Mouse (Mus musculus) brown adipose tissue, adult 24 weeks (tissue): Measurements from ENCODE around the gene Ly75. TPM values are rescaled to one million over a fixed set of nuclear protein-coding genes. Genes with fewer than 3 reads are reported as not detected.

ENCODE experiments used
- H3K27ac ChIP-seq: fragments of 200-500 bp; replicated peaks from 2 replicates; pipeline ENCODE4 v1.5.1; 2012; ENCODE audit warnings: low read depth, mild to moderate bottlenecking, low read length
- H3K4me1 ChIP-seq: fragments of 200-500 bp; 2 replicates; pipeline ENCODE4 v1.6.1; 2012; ENCODE audit warnings: low read length, mixed read lengths; ENCODE audit not compliant: control insufficient read depth, insufficient read depth, insufficient read length
- H3K4me3 ChIP-seq: fragments of 200-500 bp; 2 replicates; pipeline ENCODE4 v1.5.1; 2012; ENCODE audit warnings: low read depth, mild to moderate bottlenecking, low read length, moderate library complexity; ENCODE audit not compliant: insufficient read depth
- polyA plus RNA-seq: library from polyadenylated mRNA; stranded (reverse); fragments of >200 nt; gene quantifications from 2 replicates; pipeline ENCODE4 v1.2.4, GENCODE M21; 2012; ENCODE audit not compliant: missing spikeins, insufficient read depth, insufficient read length

Gene Ly75
- polyA plus RNA-seq, 1 experiment = not detected

DNA sequence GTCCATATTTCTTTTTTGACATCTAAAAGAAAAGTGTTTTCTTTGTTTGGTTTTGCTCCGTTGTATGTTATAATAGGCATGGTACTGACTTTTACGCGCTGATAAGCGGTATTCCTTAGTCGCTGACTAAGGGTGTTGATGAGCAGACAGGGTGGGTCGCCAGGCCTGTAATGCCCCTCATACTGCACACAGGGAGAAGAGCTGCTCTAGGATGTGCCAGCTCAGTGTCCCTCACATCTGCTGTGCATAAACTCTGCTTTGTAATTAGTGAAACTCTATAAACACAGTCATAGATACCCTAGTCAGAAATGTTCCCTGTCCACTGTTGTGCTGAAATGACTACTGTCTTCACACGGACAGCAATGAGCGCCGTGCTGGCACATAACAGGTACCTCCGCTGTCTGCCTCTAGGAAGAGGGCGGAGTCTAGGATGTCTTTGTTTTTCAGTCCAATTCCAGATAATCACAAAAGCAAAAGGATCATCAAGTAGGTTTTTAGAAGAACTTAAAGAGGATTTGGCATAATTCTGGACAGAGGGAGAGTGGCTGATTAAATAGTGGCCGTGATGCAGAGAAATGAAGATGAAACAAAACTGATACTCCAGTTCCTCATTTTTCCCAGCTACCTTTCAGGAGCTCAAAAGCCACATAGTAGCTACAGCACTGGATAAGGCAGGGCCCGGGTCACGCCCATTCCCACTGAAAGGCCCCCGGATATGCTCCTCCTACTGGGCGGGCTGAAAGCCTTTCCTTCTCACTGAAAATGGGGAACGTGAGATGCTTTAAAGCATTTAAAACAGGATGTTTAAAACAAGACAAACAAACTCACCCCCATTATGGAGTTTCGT is 28.3 kb downstream of the Ly75 start:
- Histone ChIP-seq H3K27ac (no peak overlapping the region), H3K4me3 (no peak overlapping the region), H3K4me1 (no peaks in the 10 kb centered on the region)

DNA sequence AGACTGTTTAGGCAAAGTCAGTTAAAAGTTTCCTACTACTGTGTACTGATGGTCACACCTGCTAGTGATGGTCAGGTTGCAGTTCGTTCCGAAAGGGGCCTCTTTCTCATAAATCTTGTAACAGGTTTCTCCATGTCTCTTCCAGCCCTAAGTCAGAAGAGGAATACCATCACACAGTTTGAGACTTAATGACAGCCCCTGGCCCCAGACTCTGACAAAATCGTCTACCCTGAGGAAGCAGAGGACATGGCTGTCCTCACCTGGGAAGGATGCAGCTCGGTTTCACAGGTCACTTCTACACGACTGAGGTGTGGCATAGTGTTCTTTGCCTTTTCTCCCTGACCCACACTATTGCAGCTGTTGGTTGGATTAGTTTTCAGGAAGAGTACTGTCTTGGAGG is 30.8 kb downstream of the Ly75 start:
- no peak overlapping the region for H3K4me3 ChIP-seq
- no peak overlapping the region for H3K27ac ChIP-seq
- H3K4me1 ChIP-seq = no peaks in the 10 kb centered on the region

DNA sequence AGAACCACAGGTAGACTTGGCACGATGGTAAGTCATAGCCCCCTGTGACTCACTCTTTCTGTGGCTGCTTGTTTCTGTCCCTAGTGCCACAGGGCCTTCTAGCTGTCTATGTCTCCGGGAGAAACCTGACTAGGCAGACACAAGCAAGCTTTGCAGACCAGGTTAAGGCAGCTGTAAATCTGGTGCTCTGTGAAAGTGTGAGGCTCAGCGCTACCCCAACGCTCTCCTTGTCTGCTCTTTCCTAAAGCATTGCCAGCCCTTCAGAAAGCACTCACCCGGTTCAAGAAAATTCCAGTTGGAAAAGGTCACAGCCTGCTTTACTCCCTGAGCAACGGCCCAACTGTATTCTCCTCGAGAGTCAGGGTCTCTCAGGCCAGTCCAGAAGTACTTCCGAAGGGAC is 31.3 kb downstream of the Ly75 start:
- Histone ChIP-seq H3K4me3 (no peak overlapping the region), H3K4me1 (no peaks in the 10 kb centered on the region), H3K27ac (no peak overlapping the region)

DNA sequence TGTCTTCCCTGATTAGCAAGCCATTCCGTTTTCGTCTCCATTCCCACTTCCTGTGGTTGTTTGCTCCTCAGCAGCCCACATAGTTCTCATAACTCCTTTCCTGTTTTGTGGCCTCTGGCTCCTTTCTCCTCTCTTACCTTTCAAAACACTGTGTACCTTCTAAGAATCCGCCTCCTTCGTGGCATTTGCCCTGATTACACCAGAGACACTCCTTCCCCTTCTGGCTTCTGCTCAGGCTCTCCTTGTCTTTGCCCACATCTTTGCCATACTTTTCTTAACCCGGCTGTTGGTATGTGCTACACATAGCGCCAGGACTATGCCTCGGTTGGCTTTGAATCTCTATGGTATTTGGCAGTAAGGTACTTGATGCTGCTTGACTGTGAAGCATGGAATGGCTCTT is 35.2 kb downstream of the Ly75 start:
- Histone ChIP-seq H3K27ac (no peak overlapping the region), H3K4me3 (no peak overlapping the region), H3K4me1 (no peaks in the 10 kb centered on the region)

DNA sequence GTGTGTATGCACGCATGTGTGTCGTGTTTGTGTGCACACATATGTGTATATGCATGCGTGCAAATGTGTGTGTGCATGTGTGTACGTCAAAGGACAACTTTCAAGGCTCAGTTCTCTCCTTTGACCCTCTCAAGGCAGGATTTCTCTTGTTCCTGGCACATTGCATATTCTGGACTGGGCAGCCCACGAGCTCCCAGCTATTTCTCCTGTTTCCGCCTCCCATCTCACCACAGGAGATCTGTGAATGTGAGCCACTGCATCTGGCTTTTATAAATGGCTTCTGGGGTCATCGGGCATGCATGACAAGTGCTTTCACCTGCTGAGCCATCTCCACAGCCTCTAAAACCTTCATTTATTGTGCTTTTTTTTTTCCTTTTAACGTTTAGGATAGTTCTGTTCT is 36.6 kb downstream of the Ly75 start:
- Histone ChIP-seq H3K4me3 (no peak overlapping the region), H3K27ac (no peak overlapping the region), H3K4me1 (no peaks in the 10 kb centered on the region)

DNA sequence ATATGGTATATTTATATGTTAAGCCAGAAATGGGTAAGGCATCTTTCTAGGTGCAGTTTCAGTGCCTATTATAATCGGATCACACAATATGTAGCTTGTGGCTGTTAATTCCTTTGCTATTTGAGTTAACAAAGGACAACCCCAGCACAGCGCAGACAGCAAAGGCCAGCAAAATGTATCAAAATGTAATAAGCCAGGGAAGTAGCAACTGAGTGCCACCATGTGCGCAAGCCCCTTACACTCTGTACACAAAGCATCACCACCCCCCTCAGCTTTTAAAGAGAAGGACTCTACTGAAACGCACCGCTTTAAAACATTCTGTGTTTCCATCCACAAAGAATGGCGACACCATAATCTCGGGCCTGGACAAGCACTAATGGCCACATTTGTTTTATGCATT is 37.4 kb downstream of the Ly75 start:
- Histone ChIP-seq H3K4me1 (no peaks in the 10 kb centered on the region), H3K4me3 (no peak overlapping the region), H3K27ac (no peak overlapping the region)

DNA sequence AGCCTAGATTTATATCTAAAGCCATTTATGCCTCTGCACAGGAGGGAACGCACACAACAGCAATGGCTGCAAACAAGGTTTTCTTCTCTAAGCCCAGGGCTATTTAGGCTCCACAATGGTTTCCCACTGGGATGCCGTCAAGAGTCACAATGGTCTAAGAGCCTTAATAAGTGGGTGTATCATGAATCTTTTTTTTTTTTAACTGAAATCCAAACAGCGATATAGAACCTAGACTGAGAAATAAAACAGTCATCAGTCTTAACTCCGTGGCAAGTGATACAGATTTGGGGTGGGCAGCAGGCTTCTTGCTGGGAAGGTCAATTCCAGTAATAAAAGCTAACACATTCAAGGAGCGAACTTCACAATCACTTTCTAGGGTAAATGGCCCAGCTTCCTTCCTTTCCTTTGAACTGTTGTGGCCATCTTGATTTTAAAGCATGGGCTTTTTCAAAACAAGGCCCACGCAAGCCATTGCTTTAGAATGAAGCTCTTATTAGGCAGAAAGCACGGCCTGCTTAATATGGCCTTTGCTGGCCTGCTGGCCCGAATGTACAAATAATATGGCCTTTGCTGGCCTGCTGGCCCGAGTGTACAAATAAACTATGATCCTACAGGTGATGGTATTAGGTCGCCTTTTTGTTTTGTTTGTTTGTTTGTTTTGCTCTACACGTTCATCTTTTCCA is 39.4 kb downstream of the Ly75 start:
- Histone ChIP-seq H3K4me3 (no peak overlapping the region), H3K27ac (no peak overlapping the region), H3K4me1 (no peaks in the 10 kb centered on the region)

DNA sequence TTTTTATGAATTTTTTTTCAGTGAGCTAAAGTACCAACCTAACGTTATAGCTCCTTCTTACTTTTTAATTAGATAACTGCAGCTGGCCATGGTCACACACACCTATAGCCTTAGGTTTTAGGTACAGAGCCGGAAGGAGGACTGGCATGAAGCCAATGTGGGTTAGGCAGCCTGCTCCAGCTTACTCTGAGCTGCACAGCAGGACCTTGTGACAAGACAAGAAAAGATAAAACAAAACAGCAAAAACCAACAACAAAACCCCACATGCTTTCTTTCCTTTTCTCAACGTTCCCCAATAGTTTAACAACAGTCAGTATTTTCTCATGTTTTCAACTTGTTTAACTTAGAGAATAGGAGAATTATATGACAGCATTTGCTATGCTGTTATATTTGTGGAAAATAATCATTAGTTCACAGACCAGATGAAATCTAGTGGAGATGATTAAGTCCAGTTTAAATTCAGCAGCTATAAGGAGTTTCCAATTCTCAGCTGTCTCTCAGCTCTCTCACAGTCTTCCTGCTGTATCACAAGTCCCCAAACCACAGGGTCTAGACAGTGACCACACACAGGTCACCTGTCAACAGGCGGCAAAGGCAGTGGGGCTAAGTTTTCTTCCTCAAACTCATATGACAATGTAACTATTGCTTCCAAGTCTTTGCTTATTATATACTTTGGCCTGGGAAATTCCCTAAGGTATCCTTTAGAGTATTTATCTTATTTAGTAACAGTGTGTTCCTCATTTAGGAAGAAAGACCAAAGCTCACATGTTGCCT is 40.8 kb downstream of the Ly75 start:
- Histone ChIP-seq H3K27ac (no peak overlapping the region), H3K4me1 (no peaks in the 10 kb centered on the region), H3K4me3 (no peak overlapping the region)

DNA sequence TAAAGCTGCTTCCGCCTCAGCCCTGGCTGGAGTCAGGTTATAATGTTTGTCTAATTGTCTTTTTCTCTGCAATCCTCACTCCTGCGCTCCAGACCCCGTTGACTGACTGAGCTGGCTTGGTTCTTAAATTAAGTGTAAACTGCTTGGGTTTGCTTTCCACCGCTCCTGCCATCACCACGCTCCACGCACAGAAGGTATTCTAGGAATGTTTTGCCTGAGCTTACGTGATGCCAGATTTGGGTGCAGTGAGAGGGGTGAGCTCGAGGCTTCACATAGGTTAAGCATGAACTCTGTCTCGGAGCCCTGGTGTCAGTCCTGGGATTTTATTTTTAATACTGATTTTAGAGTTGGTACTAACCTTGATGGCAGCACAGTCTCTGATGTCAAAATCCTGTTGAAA is 45.2 kb downstream of the Ly75 start:
- Histone ChIP-seq H3K4me3 (no peak overlapping the region), H3K27ac (no peak overlapping the region), H3K4me1 (no peaks in the 10 kb centered on the region)

DNA sequence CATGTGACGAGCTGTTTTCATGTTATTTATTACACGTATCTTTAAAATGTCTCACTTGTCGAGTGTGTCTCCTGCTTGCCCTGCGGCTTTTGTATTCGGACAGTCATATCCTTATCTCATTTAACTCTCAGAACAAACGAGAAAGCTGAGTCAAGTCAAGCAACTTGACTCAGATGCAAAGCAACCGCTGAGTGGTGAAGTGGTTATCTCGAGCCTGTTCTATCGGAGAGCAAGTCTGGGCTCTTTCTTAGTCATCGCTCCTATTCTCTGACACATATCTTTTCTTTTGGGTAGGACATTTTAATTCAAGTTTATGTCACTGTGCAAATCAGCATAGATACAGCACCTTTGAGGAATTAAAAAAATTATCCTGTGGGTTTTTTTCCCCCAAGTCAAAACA is 54.5 kb downstream of the Ly75 start:
- H3K4me3 ChIP-seq = no peak overlapping the region
- no peak overlapping the region for H3K27ac ChIP-seq

DNA sequence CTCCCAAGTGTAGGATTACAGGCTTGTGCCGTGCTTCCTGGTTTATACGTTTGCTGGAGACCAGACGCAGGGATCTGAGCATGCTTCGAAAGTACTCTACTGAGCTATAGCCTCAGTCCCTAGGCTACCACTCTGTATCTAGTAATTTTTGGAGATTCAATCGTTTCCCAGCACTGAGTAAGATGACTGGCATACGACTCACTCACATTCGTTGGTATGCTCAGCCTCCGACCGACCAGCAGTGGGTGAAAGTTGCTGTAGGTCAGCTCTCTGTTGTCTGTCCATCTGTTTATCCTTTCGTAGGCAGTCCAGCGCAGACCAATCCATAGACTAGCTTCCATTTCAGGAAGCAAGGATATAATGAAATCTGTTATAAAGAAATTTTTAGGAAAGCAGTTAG is 55.5 kb downstream of the Ly75 start:
- Histone ChIP-seq H3K27ac (no peak overlapping the region), H3K4me1 (no peaks in the 10 kb centered on the region), H3K4me3 (no peak overlapping the region)

More for the DNA sequence above, 54.5 kb downstream of the Ly75 start:
- no peaks in the 10 kb centered on the region for H3K4me1 ChIP-seq

DNA sequence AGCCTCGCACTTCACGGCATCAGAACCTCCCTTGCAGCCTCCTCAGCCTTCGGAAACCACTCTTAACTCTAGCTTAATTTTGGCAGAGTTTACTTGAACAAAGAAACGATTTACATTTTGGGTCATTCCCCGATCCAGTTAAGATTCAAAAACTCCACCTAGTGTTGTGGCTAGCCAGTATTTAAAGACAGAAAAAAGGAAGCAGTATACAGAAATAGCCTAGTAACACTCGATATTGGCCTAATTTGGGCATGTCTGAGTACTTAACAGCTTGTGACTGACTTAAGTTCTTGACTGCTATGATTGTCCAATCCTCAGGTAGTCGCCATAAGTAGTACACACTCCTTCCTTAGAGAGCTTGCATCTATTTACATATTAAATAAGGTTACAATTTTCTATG is 56.2 kb downstream of the Ly75 start:
- no peak overlapping the region for H3K4me3 ChIP-seq
- no peaks in the 10 kb centered on the region for H3K4me1 ChIP-seq
- H3K27ac ChIP-seq = no peak overlapping the region

DNA sequence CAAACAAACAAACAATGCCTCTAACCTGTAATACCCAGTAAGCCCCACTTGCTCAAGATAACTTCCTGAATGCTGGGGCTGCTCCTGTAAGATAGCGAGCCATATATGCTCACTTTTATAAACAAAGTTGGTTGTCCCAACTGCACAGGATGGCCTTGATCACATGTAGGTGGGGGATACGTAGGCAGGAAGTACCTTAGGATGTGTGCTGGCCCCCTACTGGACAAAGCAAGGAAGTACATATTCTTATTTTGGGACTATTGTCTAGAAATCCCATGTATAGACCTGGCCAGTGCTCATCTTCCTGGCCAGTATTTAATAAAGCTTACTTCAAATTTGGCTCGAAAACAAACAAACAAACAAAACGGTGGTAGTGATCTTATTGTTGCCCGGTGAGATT is 59.7 kb downstream of the Ly75 start:
- Histone ChIP-seq H3K4me1 (no peaks in the 10 kb centered on the region), H3K4me3 (no peak overlapping the region), H3K27ac (no peak overlapping the region)

DNA sequence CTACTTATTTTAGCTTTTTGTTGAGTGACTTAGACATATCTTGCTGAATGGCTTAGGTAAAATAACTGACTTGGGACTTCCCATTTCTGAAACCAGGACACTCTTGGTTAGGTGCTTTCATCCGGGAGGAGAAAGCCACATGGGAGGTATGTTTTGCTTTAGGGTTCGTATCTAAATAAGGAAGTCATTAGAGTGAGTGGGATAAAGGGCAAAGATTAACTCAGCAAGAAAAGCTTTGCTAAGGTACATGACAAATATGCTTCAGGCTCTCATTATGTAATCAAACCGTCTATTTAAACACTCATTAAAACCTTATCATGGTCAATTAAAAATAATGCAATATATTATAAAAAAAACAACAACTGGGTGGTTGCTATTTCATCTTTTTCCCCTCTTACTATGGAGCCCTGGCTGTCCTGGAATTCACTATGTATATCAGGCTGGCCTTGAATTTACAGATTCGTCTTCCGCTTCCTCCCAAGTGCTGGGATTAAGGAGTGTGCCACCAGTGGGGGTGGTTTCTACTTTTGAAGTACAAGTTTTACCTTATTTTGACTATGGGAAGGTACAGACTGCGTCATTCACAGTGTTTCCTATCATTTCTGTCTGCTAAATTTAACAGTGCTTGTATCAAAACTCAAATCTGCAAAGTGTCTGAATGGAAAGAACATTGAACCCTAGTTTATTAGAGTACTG is 60.9 kb downstream of the Ly75 start:
- no peak overlapping the region for H3K4me3 ChIP-seq
- no peak overlapping the region for H3K27ac ChIP-seq
- no peaks in the 10 kb centered on the region for H3K4me1 ChIP-seq

DNA sequence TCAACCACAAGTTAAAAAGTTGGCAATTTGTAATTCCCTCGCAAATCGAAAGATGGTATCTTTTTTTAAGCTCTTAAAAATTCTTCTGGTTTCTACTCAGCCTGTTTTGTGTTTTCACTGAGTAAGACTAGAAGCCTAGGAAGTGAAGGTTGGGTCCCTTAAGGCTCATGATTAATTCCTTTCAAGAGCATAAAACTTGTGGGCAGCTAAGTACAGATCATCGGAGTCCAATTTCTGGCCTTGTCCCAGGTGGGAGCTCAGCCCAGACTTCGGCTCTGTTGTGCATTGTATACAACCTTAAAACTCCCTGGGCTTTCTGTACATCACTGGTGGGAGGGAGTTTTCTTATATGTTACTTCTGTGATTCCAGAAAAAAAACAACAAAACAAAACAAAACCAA is 79.3 kb downstream of the Ly75 start:
- Histone ChIP-seq H3K4me3 (no peak overlapping the region), H3K27ac (no peak overlapping the region), H3K4me1 (no peaks in the 10 kb centered on the region)
